Mouse (Mus musculus) fibroblast of lung, adult 2 months (primary cell): ENCODE data around the gene Sec24c.
"Not testable (repeated sequence)": the region's sequence is repeated elsewhere in the genome, so short reads cannot be mapped to it uniquely, and the experiment has no call there.

Experiments
- DNase-seq: peaks from one replicate; pipeline ENCODE4 v3.0.0-alpha.2; 2011; ENCODE audit warnings: low read depth

The Sec24c gene

DNA sequence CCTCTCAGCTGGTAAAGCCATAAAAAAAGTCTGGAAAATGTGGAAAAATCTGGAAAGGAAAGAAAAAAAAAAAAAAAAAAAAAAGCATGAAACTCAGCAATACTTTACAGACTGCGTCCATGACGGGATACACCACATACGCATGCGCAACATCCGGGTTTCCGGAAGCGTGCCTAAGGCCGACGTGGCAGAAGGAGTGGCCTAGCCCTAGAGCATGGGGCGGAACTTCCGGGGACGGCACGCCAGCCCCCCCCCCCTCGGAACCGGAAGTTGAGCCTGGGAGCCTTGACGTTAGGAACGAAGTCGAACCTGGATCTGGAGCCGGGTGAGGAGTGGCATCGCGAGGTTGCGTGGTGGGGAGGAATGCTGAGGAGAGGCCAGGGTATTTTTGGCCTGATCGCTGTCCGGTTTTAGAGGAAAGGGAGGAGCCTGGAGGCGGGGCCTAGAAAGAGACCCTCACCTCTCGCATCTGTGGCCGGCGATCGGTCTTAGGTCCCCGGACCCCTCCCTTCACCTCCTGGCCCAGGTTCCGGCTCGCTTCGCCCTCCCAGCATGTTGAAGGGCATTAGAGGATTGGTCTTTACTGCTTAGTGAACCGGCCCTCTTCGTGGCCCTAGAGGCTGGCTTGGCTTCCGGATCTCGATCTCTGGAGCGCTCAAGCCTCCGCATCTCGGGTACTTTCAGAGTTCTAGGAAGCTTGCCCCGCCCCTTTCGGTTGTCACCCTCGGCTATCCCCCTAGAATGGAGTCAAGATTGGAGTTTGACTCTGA lies at the start of gene Sec24c:
TSS of gene Sec24c (plus strand) at position 245 of the 770 bp plus-strand sequence.
- DNase-seq, result peak; percentile 97

DNA sequence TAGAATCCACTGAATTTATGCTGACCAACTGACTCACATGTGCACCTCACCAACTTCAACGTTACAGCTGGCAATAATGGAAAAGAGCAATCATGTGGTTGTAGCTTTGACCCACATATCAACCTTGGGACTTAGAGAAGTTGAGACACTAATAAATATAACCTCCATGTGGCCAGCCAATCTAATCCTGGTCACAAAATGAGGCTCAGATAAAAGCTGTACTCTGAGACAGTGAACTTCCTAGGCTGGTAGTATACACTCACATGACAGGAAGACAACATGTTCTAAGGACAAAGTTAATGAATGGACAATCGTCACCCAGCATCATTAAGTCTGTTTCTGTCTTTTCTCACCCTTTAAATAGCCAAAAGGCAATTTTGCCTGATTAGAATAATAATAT lies 47.7 kb upstream of the Sec24c start:
- no peak for DNase-seq

DNA sequence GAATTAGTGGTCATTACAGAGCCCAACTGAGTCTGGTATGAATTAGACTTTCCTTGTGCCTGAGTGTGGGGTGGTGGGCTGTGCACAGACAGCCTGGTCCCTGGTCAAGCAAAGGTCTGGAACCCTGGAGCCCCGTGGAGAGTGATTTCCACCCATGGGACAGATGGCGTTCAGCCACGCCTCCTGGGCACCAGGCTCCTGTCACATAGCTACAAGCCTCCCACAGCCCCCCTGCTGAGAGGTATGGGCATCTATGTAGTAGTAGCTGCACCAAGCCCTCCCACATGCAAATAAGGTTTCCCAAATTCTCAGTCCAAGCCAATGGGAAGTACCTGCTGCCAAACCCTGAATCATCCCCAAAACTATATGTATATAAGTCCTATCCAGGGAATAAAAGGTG lies 47.1 kb upstream of the Sec24c start:
- no peak for DNase-seq

DNA sequence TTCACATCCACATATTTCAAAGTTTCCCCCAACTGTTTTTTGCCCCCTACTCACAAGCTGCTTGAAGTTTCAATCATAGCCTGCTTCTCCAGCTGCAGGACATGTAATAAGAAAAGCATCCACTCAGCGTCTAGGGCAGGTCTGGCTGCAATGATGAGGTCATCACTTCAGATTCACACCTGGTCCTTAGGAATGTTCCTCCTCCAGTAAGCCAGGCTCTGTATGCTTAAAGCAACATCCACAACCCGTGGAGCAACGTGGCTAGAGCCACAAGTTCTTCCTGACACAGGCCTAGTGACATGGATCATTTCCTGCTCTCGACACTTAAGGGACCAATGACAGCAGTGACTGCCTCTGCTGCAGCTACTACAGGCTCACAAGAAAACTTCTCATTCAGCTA lies 42.9 kb upstream of the Sec24c start:
- no peak for DNase-seq

DNA sequence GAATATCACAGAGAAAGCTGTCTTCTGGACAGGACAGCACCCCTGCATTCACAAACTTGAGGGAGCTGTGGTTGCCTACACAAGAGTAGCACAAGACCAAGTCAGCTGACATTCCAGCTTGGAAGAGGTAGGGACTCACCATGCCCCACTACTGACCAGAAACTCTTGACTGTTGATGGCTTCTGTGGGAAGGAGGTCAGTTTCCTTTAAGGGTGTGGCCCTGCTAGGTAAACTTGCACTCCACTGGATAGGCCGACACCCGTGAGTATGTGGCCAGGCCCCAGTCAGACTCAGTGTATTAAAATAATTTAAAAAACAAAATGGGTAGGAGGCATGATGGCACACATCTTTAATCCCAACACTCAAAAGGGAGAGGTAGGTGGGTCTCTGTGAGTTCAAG lies 38.6 kb upstream of the Sec24c start:
- no peak for DNase-seq

DNA sequence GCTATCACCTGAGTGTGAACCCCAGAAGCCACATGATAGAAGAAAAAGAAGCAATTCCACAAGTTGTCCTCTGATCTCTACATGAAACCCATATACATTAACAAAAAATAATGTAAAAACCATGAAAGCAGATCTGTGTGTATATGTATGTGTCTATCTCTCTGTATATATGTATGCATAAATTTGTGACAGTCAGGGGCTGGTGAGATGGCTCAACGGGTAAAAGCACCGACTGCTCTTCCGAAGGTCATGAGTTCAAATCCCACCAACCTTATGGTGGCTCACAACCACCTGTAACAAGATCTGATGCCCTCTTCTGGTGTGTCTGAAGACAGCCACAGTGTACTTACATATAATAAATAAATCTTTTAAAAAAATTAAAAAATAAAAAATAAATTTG lies 37.1 kb upstream of the Sec24c start:
- not testable (repeated sequence) for DNase-seq

DNA sequence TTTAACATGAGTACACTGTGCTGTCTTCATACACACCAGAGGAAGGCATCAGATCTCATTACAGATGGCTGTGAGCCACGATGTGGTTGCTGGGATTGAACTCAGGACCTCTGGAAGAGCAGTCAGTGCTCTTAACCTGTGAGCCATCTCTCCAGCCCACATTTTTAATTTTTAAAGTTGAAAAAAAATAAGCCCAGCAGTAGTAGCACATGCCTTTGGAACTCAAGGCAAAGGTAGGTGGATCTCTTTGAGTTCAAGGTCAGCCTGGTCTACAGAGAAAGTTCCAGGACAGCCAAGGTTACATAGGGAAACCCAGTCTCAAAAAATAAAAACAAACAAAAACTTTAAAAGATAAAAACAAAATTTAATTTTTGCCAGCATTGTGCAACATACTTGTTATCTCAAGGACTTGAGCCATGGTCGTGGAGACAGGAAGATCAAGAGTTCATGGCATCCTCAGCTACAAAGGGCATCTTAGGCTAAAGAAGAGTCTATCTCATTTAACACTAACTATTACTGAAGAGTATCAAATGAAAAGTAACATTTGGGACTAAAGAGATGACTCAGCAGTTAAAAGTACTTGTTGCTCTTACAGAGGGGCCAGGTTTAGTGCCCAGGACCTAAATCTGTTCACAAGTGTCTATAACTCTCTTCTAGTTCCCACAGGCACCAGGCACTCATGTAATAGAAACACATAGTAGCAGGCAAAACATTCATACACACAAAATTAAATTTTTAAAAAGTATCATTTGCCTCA lies 36.1 kb upstream of the Sec24c start:
- no peak for DNase-seq

DNA sequence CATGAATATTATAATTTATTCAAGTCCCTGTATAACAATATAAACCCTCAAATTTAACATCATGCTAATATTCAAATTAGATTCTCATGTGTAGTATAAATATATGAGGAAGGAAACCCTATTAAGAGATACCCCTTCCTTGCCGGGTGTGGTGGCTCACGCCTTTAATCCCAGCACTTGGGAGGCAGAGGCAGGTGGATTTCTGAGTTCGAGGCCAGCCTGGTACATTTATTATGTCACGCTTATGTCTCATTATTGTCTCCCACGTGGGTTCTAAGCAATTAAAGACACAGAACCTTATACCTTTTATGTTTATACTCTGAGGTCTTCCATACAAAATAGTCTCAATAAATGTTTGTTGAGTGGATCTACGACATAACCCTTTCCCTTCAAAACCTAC lies 35.4 kb upstream of the Sec24c start:
- DNase-seq, result no peak

DNA sequence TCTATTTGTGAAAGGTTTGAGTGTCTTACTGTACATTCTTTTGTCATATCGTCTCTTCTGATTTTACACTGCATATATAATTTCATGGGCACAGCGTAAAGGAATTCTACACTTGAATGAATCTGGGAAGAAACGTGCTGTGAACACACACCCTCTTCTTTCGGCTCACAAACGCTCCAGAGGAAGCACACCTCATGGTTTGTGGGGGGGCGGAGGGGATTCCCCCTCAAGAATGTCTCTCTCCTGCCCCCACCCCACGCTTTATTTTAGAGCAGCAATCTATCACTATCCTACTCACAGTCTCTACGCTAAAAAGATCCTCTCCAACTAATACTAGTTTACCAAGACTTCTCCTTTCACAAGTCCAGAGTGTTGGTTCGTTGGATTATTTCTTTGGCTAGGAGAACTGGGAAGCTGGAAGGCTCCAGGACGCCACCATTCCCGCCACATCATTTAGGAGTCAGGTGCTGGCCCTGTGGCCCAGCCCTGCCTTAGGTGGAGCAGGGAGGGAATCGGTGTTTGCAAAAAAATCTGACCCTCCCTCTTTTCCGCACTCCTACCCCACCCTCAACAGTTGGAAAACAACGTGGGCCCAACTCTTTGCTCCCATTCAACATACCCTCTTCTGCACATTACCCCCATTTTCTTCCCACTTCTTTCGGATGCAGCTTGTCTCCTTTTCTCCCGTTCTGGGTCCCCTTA lies 34.0 kb upstream of the Sec24c start:
- no peak for DNase-seq

DNA sequence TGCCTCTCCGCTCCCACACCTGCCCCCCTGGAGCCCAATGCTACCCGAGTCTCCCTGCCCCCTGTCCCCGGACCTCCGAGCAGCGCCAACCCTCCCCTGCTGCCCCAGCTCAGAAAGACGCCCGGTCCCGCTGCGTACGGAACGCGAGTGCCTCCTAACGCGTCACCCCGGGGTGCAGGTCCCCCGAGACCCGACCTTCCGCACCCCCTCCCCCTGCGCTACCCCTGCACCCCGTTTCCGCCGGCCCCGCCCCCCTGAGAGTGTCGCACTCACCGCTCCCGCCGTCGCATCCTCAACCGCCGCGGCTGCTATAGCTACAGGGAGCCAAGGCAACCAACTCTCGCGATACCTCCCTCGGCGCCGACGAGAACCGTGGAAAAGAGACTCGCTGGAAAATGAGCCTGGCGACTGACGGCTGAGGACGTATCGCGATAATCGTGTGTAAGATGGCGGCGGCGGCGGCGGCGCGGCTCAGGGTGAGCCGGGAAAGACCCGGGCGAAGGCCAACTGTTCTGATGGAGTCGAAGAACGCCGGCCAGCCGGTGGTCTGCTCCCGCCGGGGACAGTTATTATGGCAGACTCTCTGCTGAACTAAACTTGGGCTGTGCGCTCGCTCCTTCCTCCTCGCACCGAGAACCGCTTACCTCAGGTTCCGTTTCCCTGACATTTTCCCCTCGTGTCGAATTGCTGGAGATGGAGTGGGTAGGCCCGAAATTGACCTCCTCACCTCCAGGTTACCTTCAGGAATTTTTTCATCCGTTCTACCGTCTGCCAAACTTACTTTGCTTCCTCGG lies 33.3 kb upstream of the Sec24c start, which contains the start of gene Usp54:
TSS of gene Usp54 (minus strand) at position 420 of the 794 bp plus-strand sequence.
- DNase-seq, result peak; percentile 92

DNA sequence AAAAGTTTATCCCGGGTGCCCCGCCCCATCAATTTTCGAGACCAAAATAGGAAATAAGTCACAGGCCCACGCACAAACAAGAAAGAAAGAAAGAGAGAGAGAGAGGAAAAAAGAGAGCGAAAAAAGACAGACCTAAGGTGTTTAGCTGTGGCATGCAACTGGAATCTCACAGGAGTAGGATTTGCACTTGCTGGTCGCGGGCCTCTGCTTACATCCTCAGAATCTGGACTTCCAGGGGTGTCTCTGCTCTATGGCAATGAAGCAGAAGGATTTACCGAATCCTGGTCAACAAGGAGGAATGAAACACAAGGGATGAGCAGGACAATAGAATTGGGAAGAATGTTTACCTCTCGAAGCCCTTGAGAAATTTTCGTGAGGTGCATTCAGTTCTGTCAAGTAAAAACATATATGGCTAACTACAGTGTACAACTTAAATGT lies 32.7 kb upstream of the Sec24c start:
- no peak for DNase-seq

DNA sequence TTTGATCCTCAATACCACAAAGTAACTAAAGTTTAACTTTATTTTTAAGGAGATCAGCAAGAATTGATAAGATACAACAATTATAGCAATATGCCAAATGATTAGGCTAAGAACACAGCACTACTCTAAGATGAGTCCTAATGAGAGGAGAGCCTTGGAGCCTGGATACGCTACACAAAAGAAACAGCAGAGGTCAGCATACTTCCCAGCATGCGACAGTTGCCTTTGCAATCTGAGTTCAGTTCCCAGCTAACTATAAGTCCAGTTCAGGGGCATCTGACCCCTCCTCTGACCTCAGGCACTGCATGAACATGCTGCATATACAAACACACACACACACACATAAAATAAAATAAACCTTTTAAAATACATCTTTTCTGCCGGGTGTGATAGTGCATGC lies 28.6 kb upstream of the Sec24c start:
- DNase-seq, result no peak

DNA sequence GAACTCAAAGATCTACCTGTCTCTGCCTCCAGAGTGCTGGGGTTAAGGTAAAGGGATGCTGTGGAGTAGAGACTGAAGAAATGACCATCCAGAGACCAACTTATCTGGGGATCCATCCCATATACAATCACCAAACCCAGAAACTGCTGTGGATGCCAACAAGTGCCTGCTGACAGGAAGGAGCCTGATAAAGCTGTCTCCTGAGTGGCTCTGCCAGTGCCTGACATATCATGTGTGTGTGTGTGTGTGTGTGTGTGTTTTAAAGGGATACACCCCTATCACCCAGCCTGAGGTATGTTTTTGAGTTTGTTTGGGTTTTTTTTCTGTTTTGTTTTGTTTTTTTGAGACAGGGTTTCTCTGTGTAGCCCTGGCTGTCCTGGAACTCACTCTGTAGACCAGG lies 27.7 kb upstream of the Sec24c start:
- no peak for DNase-seq

DNA sequence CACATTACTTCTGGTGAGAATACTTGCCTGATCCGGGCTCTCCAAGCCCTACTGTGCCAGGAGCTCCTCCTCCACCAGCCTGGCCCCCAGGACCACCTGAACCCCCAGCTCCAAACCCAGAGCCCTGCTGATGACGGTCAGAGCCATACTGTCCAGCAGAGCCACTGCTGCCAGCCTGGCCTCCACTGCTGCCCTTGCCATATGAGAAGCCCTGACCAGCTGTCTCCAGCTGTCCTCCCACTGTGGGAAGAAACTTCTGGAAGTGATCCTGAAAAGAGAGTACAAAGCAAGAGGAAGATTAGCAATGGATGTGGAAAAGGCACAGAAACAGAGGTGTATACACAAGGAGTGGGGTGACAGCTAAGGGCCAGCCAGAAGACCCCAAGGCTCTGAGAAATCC lies 23.1 kb upstream of the Sec24c start:
- DNase-seq, result no peak

DNA sequence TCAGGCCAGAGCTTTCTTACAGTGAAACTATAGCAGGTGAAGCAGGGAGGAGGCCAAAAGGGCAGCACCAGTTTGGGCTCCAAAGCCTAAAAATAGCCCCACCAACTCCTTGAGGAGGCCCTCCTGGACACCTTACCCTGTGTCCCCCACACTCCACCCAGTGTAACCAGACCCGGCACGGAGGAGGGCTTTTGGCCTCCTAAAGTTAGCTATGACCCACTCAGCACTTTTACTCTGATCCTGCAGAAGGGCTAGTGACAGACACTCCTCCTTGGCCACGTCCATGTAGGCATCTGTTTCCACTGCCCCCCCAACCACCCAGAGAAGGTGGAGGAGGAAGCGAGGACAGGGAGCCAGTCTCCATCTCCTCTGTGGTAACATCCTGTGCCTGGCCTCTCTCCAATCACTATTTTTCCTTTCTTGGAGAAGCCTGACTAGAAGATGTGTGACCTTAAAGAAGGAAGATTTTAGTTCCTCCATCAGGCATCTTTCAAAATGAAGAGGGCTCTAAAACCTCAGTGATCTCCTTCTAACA lies 22.3 kb upstream of the Sec24c start:
- DNase-seq, result no peak

DNA sequence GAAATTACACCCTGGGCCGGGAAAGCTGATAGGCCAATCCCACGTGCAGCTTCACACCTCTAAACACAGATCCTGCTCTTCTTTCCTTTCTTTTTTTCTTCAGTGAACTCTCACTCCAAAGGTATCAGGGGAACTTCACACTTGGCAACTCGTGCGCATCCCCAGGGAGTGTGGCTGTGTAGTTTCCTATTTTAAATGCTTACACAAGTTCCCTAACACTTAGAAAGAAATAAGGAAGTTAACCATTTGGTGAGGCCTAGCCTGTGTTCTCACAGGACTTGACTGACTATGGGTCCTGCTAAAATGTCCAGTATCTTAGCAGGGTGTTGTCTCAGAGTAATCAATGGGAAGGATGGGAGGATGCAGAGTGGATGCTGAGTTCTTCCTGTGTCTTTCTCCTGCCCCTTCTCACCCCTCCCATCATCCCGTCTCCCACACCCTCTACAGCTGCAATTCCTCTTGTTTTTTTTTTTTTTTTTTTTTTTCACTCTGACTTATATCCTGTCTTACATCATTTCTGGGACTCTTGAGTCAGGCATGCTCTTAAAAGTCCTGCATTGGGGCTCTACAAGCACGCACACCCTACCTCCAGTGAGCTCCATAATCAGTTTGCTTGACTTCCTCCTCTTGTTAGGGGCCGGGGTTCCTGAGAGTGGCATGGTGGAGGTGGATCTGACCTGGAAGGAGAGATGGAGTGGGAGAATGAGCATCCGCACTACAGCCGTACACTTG lies 19.3 kb upstream of the Sec24c start:
- no peak for DNase-seq

DNA sequence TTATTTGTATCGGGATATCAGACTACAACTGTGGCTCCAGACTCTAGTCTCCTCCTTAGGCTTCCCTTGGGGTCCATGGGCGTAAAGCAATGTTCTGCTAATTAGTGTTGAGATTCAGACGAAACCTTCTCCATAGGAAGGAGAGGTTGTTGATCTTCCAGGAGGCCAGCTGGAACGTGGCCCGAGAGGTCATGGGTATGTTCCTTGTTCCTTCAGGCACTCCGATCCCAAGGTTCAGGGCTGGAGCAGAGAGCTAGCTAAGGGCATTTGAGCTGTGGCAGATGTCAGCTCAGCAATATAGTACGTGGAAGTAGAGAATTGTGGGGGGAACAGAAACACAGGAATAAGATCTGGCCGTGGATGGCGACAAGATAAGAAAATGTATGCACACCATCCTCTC lies 18.4 kb upstream of the Sec24c start:
- DNase-seq, result no peak

DNA sequence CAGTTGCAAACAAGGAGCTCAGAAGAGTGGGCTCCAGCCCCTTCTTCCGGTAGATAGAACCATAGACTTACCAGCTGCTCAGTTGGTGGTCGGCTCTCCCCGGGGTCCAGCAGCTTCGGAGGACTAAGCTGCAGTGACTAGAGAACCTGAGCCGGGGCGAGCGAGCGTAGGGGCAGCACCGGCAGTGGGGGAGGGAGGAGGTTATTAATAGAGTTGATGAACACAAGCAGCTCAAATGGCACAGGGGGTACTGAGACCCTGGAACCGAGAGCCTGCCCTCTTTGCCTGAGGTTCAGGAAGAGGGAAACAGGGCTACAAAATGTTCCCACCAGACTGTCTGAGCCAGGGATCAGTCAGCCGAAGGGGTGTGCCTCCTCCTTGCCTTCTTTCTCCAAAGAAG lies 17.7 kb upstream of the Sec24c start, which contains the start of gene Myoz1:
TSS of gene Myoz1 (minus strand) at position 180 of the 400 bp plus-strand sequence.
- no peak for DNase-seq

DNA sequence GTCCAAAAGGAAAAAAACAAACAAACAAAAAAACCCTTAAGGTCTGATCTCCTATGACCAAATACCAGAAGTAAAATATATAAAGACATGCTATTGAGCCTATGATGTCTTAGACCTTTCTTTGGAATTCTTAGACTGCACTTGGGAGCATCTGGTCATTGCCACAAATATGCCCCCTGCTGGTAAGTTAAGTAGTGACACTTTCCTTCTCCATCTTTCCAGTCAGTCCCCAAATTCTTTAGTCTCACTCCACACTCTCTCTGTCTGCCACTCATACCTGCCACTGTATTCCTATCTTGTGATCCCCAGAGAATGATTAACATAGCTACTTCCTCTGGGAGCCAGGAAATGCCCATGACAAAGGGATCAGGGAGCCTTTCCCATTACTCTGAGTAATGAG lies 15.8 kb upstream of the Sec24c start:
- no peak for DNase-seq

DNA sequence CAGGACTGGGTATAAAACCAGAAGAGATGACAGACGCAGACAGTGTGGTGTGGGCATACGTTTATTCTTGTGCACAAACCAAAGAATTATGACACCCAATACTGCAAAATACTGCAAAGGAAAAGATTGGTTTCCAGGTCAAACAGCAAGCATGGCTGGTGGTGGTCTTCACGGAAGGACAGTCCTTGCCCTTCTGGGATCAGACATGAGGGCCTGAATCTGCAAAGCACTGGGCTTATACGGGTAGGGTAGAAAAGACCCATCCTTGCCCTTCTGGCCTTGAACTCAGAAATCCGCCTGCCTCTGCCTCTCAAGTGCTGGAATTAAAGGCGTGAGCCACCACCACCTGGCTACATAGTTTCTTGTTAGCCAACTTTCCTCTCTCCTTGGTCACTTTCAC lies 15.2 kb upstream of the Sec24c start:
- no peak for DNase-seq

DNA sequence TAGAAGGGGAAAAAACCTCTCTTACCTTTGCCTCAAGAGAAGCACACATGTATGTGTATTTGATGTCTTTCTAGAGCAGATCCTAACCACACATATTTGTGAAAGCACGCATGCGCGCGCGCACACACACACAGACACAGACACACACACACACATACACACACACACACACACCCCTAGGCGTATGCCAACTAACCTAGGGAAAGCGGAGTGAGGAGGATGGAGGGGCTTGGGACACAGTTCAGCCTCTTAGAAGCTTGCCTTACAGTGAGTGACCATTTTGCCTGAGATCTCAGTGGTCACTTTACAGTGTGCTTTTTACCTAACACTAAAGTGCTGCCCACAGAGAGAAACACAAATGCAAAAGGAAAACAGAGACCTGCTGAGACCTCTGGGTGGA lies 14.4 kb upstream of the Sec24c start:
- no peak for DNase-seq
